Mouse (Mus musculus): ENCODE results near the gene Lamc1. TPM values are rescaled to one million over a fixed set of nuclear protein-coding genes. Genes with fewer than 3 reads are reported as not detected.

Lamc1 gene
- total RNA-seq, 2 experiments from 2014 or later, result 217 to 268 TPM

GRCm38 (mm10) chr1:153216516-153216915, 116.1 kb downstream of the Lamc1 start:
- no peak for DNase-seq
- intact Hi-C loops (cut with DNase I; ENCODE audit: low total_unique reads), result no loop called here

GRCm38 (mm10) chr1:153215676-153216075, 116.9 kb downstream of the Lamc1 start:
- intact Hi-C loops (cut with DNase I; ENCODE audit: low total_unique reads), result no loop called here

GRCm38 (mm10) chr1:153210992-153211391, 121.6 kb downstream of the Lamc1 start:
- no peak for DNase-seq
- intact Hi-C loops (cut with DNase I; ENCODE audit: low total_unique reads), result no loop called here

More at GRCm38 (mm10) chr1:153215676-153216075, 116.9 kb downstream of the Lamc1 start:
- no peak for DNase-seq

GRCm38 (mm10) chr1:153210198-153210597, 122.4 kb downstream of the Lamc1 start:
- no peak for DNase-seq
- intact Hi-C loops (cut with DNase I; ENCODE audit: low total_unique reads), result no loop called here

- no peak for DNase-seq
- intact Hi-C loops (cut with DNase I; ENCODE audit: low total_unique reads), result no loop called here
Measured at GRCm38 (mm10) chr1:153202195-153202594, 130.4 kb downstream of the Lamc1 start.

GRCm38 (mm10) chr1:153201448-153201847, 131.1 kb downstream of the Lamc1 start:
- DNase-seq, result no peak
- intact Hi-C loops (cut with DNase I; ENCODE audit: low total_unique reads), result no loop called here

GRCm38 (mm10) chr1:153197316-153197850, 135.2 kb downstream of the Lamc1 start:
- intact Hi-C loops (cut with DNase I; ENCODE audit: low total_unique reads), result no loop called here
- no peak for DNase-seq

- intact Hi-C loops (cut with DNase I; ENCODE audit: low total_unique reads), result no loop called here
Measured at GRCm38 (mm10) chr1:153192945-153193344, 139.6 kb downstream of the Lamc1 start.

GRCm38 (mm10) chr1:153192379-153192778, 140.2 kb downstream of the Lamc1 start:
- no peak for DNase-seq
- intact Hi-C loops (cut with DNase I; ENCODE audit: low total_unique reads), result no loop called here

More at GRCm38 (mm10) chr1:153192945-153193344, 139.6 kb downstream of the Lamc1 start:
- DNase-seq, result no peak

GRCm38 (mm10) chr1:153191943-153192329, 140.7 kb downstream of the Lamc1 start:
- peak; percentile 68 for DNase-seq
- intact Hi-C loops (cut with DNase I; ENCODE audit: low total_unique reads), result no loop called here

GRCm38 (mm10) chr1:153191237-153191942, 141.2 kb downstream of the Lamc1 start:
- intact Hi-C loops (cut with DNase I; ENCODE audit: low total_unique reads), result no loop called here

GRCm38 (mm10) chr1:153188081-153188480, 144.5 kb downstream of the Lamc1 start:
- intact Hi-C loops (cut with DNase I; ENCODE audit: low total_unique reads), result no loop called here
- no peak for DNase-seq

More at GRCm38 (mm10) chr1:153191237-153191942, 141.2 kb downstream of the Lamc1 start:
- DNase-seq, result no peak

- no peak for DNase-seq
- intact Hi-C loops (cut with DNase I; ENCODE audit: low total_unique reads), result no loop called here
Measured at GRCm38 (mm10) chr1:153185828-153186803, 146.5 kb downstream of the Lamc1 start, which contains the start of gene Lamc2. Gene Lamc2 (minus strand): TSS chr1:153186447.

- no peak for DNase-seq
- intact Hi-C loops (cut with DNase I; ENCODE audit: low total_unique reads), result no loop called here
Measured at GRCm38 (mm10) chr1:153180586-153181289, 151.8 kb downstream of the Lamc1 start.

GRCm38 (mm10) chr1:153180160-153180559, 152.4 kb downstream of the Lamc1 start:
- DNase-seq, result no peak
- intact Hi-C loops (cut with DNase I; ENCODE audit: low total_unique reads), result no loop called here

GRCm38 (mm10) chr1:153174801-153175200, 157.8 kb downstream of the Lamc1 start:
- intact Hi-C loops (cut with DNase I; ENCODE audit: low total_unique reads), result no loop called here

GRCm38 (mm10) chr1:153173276-153173675, 159.3 kb downstream of the Lamc1 start:
- intact Hi-C loops (cut with DNase I; ENCODE audit: low total_unique reads), result no loop called here
- no peak for DNase-seq

More at GRCm38 (mm10) chr1:153174801-153175200, 157.8 kb downstream of the Lamc1 start:
- DNase-seq, result peak; percentile 77

GRCm38 (mm10) chr1:153172291-153172731, 160.3 kb downstream of the Lamc1 start:
- intact Hi-C loops (cut with DNase I; ENCODE audit: low total_unique reads), result no loop called here
- DNase-seq, result no peak

- intact Hi-C loops (cut with DNase I; ENCODE audit: low total_unique reads), result no loop called here
Measured at GRCm38 (mm10) chr1:153171011-153171410, 161.6 kb downstream of the Lamc1 start.

More at GRCm38 (mm10) chr1:153171011-153171410, 161.6 kb downstream of the Lamc1 start:
- no peak for DNase-seq
